Mouse (Mus musculus) C2C12 (cell line): ENCODE data around the gene Etv6.

ENCODE experiments used
- CTCF ChIP-seq: IDR thresholded peaks from one replicate; pipeline ENCODE4 v1.5.1; 2011; ENCODE audit not compliant: control insufficient read depth, insufficient read depth, insufficient read length
- MAX ChIP-seq: IDR thresholded peaks from one replicate; pipeline ENCODE4 v1.6.1; 2011; ENCODE audit warnings: mild to moderate bottlenecking, control low read depth
- MYOG ChIP-seq: IDR thresholded peaks from one replicate; pipeline ENCODE4 v1.6.1; 2011; ENCODE audit not compliant: control insufficient read depth, insufficient read length; ENCODE audit errors: extremely low read depth
- USF1 ChIP-seq: IDR thresholded peaks from one replicate; pipeline ENCODE4 v1.6.1; 2011; ENCODE audit warnings: low read depth, mild to moderate bottlenecking, control low read depth, moderate library complexity

DNA sequence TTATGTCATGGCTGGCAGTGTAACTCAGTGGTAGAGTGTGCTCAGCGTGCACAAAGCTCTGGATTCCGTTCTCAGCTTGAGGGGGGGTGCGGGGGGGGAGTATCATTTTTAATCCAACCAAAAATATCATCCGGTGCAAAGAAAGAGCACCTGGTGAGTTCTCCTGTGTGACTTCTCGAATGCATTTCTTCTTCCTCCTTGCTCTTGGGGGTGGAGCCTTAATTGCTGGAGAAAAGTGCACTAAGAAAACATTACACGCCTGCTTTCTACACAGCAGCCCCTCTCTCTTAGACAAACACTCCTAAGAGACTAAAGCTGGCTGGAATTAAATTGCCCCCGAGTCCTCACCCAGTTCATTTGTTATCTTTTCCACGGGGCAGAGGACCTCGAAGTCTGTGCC is 139.6 kb downstream of the Etv6 start:
- no peak for TF ChIP-seq MAX
- TF ChIP-seq CTCF, result no peak
- no peak for TF ChIP-seq USF1
- TF ChIP-seq MYOG, result no peak
